Mouse (Mus musculus): ENCODE measurements around the gene Zkscan3. TPM values are rescaled to one million over a fixed set of nuclear protein-coding genes. Genes with fewer than 3 reads are reported as not detected.

Zkscan3 gene
- total RNA-seq, 2 experiments from 2014 or later = 61.1 to 72.4 TPM

- no peak for DNase-seq (ENCODE audit: low spot score in 2 of 2)
Observed at GRCm38 (mm10) chr13:21401636-21402286, 794 bp downstream of the Zkscan3 start.

- DNase-seq (ENCODE audit: low spot score in 2 of 2) = no peak
Observed at GRCm38 (mm10) chr13:21401166-21401565, 1.4 kb downstream of the Zkscan3 start.

- no peak for DNase-seq (ENCODE audit: low spot score in 2 of 2)
Observed at GRCm38 (mm10) chr13:21397486-21397885, 5.1 kb downstream of the Zkscan3 start.

- DNase-seq (ENCODE audit: low spot score in 2 of 2) = peak; percentile 25 to 32
Observed at GRCm38 (mm10) chr13:21396048-21396447, 6.5 kb downstream of the Zkscan3 start.

- no peak for DNase-seq (ENCODE audit: low spot score in 2 of 2)
Observed at GRCm38 (mm10) chr13:21395623-21396022, 6.9 kb downstream of the Zkscan3 start.

- no peak for DNase-seq (ENCODE audit: low spot score in 2 of 2)
Observed at GRCm38 (mm10) chr13:21395211-21395610, 7.3 kb downstream of the Zkscan3 start.

- no peak for DNase-seq (ENCODE audit: low spot score in 2 of 2)
Observed at GRCm38 (mm10) chr13:21377773-21378172, 24.8 kb downstream of the Zkscan3 start.

GRCm38 (mm10) chr13:21372700-21373099, 29.9 kb downstream of the Zkscan3 start:
- DNase-seq (ENCODE audit: low spot score in 2 of 2) = no peak

GRCm38 (mm10) chr13:21366635-21367034, 35.9 kb downstream of the Zkscan3 start:
- no peak for DNase-seq (ENCODE audit: low spot score in 2 of 2)

GRCm38 (mm10) chr13:21363719-21364118, 38.8 kb downstream of the Zkscan3 start:
- peak in 1 of 2 experiments; percentile 5 for DNase-seq (ENCODE audit: low spot score in 2 of 2)

GRCm38 (mm10) chr13:21362621-21363248, 39.8 kb downstream of the Zkscan3 start, which contains the start of gene Zscan12:
TSS of gene Zscan12 (plus strand) at chr13:21362820.
- peak; percentile 79 to 84 for DNase-seq (ENCODE audit: low spot score in 2 of 2)

GRCm38 (mm10) chr13:21350593-21350992, 52.0 kb downstream of the Zkscan3 start:
- DNase-seq (ENCODE audit: low spot score in 2 of 2) = no peak

GRCm38 (mm10) chr13:21346610-21347009, 55.9 kb downstream of the Zkscan3 start, which contains the start of gene Olfr1367:
TSS of gene Olfr1367 (plus strand) at chr13:21346910.
- no peak for DNase-seq (ENCODE audit: low spot score in 2 of 2)

Small RNA genes lying within 50 kb of the gene (microRNA-seq; reads per million reads assigned to microRNA genes)
- gene Mir1896 (ENCODE audit: borderline number of aligned reads in 2 of 2) = 0 reads per million in 2 experiments
- 0 reads per million in 2 experiments for gene Mir6942 (ENCODE audit: borderline number of aligned reads in 2 of 2)

Other genes starting within 250 kb of the Zkscan3 start
- gene Trim27, start 223.3 kb downstream of the Zkscan3 start, total RNA-seq (2021) = 10 to 100 TPM; 45.3 to 49.9 TPM
- gene Gpx5, start 110.0 kb downstream of the Zkscan3 start, total RNA-seq (2021) = not detected
- gene Gpx6, start 90.6 kb downstream of the Zkscan3 start, total RNA-seq (2021) = not detected
- not detected for gene Olfr1367, start 55.8 kb downstream of the Zkscan3 start, total RNA-seq (2021)
- 1 to 10 TPM; 9.5 to 9.8 TPM for gene Zscan12, start 39.9 kb downstream of the Zkscan3 start, total RNA-seq (2021)
- gene Pgbd1, start 38.3 kb upstream of the Zkscan3 start, total RNA-seq (2021) = under 1 TPM; 0.36 to 0.45 TPM
- 10 to 100 TPM; 36.3 to 41.8 TPM for gene Zscan26, start 51.0 kb upstream of the Zkscan3 start, total RNA-seq (2021)
- gene Nkapl, start 65.8 kb upstream of the Zkscan3 start, total RNA-seq (2021) = 1 to 10 TPM in 1 of 2 experiments, under 1 TPM in 1; 0.76 to 1.5 TPM
- gene Zkscan4, start 76.2 kb upstream of the Zkscan3 start, total RNA-seq (2021) = 1 to 10 TPM; 2.2 to 2.6 TPM
- not detected for gene Gm10065, start 76.7 kb upstream of the Zkscan3 start, total RNA-seq (2021)
- gene AK157302, start 92.5 kb upstream of the Zkscan3 start, total RNA-seq (2021) = 10 to 100 TPM; 13.8 to 16.2 TPM
- gene Gm11273, start 98.7 kb upstream of the Zkscan3 start, total RNA-seq (2021) = 100 to 1,000 TPM in 1 of 2 experiments, 10 to 100 TPM in 1; 87.5 to 171 TPM
- gene Zkscan8, start 128.4 kb upstream of the Zkscan3 start, total RNA-seq (2021) = 10 to 100 TPM; 13.5 to 15.6 TPM
- not detected for gene Olfr1366, start 140.1 kb upstream of the Zkscan3 start, total RNA-seq (2021)
- not detected for gene Olfr1535, start 157.1 kb upstream of the Zkscan3 start, total RNA-seq (2021)
- gene Olfr1364, start 179.0 kb upstream of the Zkscan3 start, total RNA-seq (2021) = not detected
- not detected for gene Olfr1362, start 211.3 kb upstream of the Zkscan3 start, total RNA-seq (2021)
- not detected for gene Olfr11, start 239.8 kb upstream of the Zkscan3 start, total RNA-seq (2021)

All from adrenal gland, adult 18-20 months (tissue).